Mouse (Mus musculus): ENCODE measurements around the gene Lnx2. TPM values are rescaled to one million over a fixed set of nuclear protein-coding genes. Genes with fewer than 3 reads are reported as not detected.

Lnx2 gene
- polyA plus RNA-seq, 1 experiment from 2014 or later = 8.4 TPM

GRCm38 (mm10) chr5:147021546-147022265, 54.7 kb downstream of the Lnx2 start:
- no peaks in the 10 kb centered on the region for H3K27me3 ChIP-seq (ENCODE audit: control insufficient read depth, insufficient read depth, low read length)
- H3K4me1 ChIP-seq (replicated peaks; ENCODE audit: control insufficient read depth, insufficient read depth, low read length) = no peaks in the 10 kb centered on the region
- H3K4me3 ChIP-seq (ENCODE audit: low read depth, low read length) = no peak overlapping the region
- no peak overlapping the region for H3K4me2 ChIP-seq (replicated peaks; ENCODE audit: low read depth, low read length)
- no peak overlapping the region for H3K9ac ChIP-seq (ENCODE audit: low read depth, low read length)
- DNase-seq (ENCODE audit: low spot score) = peak; percentile 20
- H3K9me3 ChIP-seq (ENCODE audit: control insufficient read depth, low read length) = no peaks in the 10 kb centered on the region
- no peak overlapping the region for H3K27ac ChIP-seq (ENCODE audit: low read depth, low read length)
- no peak for ATAC-seq (ENCODE audit: low FRiP score)
- H3K36me3 ChIP-seq (ENCODE audit: control insufficient read depth, insufficient read depth, low read length) = no peaks in the 10 kb centered on the region
- WGBS = 85% methylated on average over 5 of the region's 5 CpGs

GRCm38 (mm10) chr5:147020579-147020978, 55.8 kb downstream of the Lnx2 start:
- DNase-seq (ENCODE audit: low spot score) = no peak
- Histone ChIP-seq H3K4me3 (ENCODE audit: low read depth, low read length) (no peak overlapping the region), H3K9ac (ENCODE audit: low read depth, low read length) (no peak overlapping the region), H3K4me2 (replicated peaks; ENCODE audit: low read depth, low read length) (no peak overlapping the region), H3K4me1 (replicated peaks; ENCODE audit: control insufficient read depth, insufficient read depth, low read length) (no peaks in the 10 kb centered on the region), H3K9me3 (ENCODE audit: control insufficient read depth, low read length) (no peaks in the 10 kb centered on the region), H3K27ac (ENCODE audit: low read depth, low read length) (no peak overlapping the region), H3K27me3 (ENCODE audit: control insufficient read depth, insufficient read depth, low read length) (no peaks in the 10 kb centered on the region), H3K36me3 (ENCODE audit: control insufficient read depth, insufficient read depth, low read length) (no peaks in the 10 kb centered on the region)
- WGBS = 92% methylated on average over 11 of the region's 11 CpGs
- ATAC-seq (ENCODE audit: low FRiP score) = no peak

GRCm38 (mm10) chr5:147018761-147019160, 57.6 kb downstream of the Lnx2 start:
- no peak overlapping the region for H3K27ac ChIP-seq (ENCODE audit: low read depth, low read length)
- no peak for DNase-seq (ENCODE audit: low spot score)
- H3K9me3 ChIP-seq (ENCODE audit: control insufficient read depth, low read length) = no peaks in the 10 kb centered on the region
- no peak overlapping the region for H3K4me3 ChIP-seq (ENCODE audit: low read depth, low read length)
- H3K27me3 ChIP-seq (ENCODE audit: control insufficient read depth, insufficient read depth, low read length) = no peaks in the 10 kb centered on the region
- H3K4me1 ChIP-seq (replicated peaks; ENCODE audit: control insufficient read depth, insufficient read depth, low read length) = no peaks in the 10 kb centered on the region
- H3K4me2 ChIP-seq (replicated peaks; ENCODE audit: low read depth, low read length) = no peak overlapping the region
- WGBS = 86% methylated on average over 11 of the region's 11 CpGs
- ATAC-seq (ENCODE audit: low FRiP score) = no peak
- H3K9ac ChIP-seq (ENCODE audit: low read depth, low read length) = no peak overlapping the region
- no peaks in the 10 kb centered on the region for H3K36me3 ChIP-seq (ENCODE audit: control insufficient read depth, insufficient read depth, low read length)

- H3K4me3 ChIP-seq (ENCODE audit: low read depth, low read length) = no peak overlapping the region
- H3K4me2 ChIP-seq (replicated peaks; ENCODE audit: low read depth, low read length) = no peak overlapping the region
- ATAC-seq (ENCODE audit: low FRiP score) = no peak
- H3K4me1 ChIP-seq (replicated peaks; ENCODE audit: control insufficient read depth, insufficient read depth, low read length) = no peaks in the 10 kb centered on the region
- no peaks in the 10 kb centered on the region for H3K9me3 ChIP-seq (ENCODE audit: control insufficient read depth, low read length)
- no peak overlapping the region for H3K27ac ChIP-seq (ENCODE audit: low read depth, low read length)
- no peak for DNase-seq (ENCODE audit: low spot score)
- no peaks in the 10 kb centered on the region for H3K36me3 ChIP-seq (ENCODE audit: control insufficient read depth, insufficient read depth, low read length)
- H3K27me3 ChIP-seq (ENCODE audit: control insufficient read depth, insufficient read depth, low read length) = no peaks in the 10 kb centered on the region
- 89% methylated on average over 11 of the region's 11 CpGs for WGBS
- H3K9ac ChIP-seq (ENCODE audit: low read depth, low read length) = no peak overlapping the region
Measured at GRCm38 (mm10) chr5:147017526-147017925, 58.9 kb downstream of the Lnx2 start.

GRCm38 (mm10) chr5:147016622-147017021, 59.8 kb downstream of the Lnx2 start:
- H3K27ac ChIP-seq (ENCODE audit: low read depth, low read length) = no peak overlapping the region
- no peaks in the 10 kb centered on the region for H3K4me1 ChIP-seq (replicated peaks; ENCODE audit: control insufficient read depth, insufficient read depth, low read length)
- H3K4me3 ChIP-seq (ENCODE audit: low read depth, low read length) = no peak overlapping the region
- no peaks in the 10 kb centered on the region for H3K36me3 ChIP-seq (ENCODE audit: control insufficient read depth, insufficient read depth, low read length)
- WGBS = 85% methylated on average over 12 of the region's 12 CpGs
- no peak overlapping the region for H3K9ac ChIP-seq (ENCODE audit: low read depth, low read length)
- ATAC-seq (ENCODE audit: low FRiP score) = no peak
- DNase-seq (ENCODE audit: low spot score) = no peak
- no peak overlapping the region for H3K4me2 ChIP-seq (replicated peaks; ENCODE audit: low read depth, low read length)
- H3K9me3 ChIP-seq (ENCODE audit: control insufficient read depth, low read length) = no peaks in the 10 kb centered on the region
- H3K27me3 ChIP-seq (ENCODE audit: control insufficient read depth, insufficient read depth, low read length) = no peaks in the 10 kb centered on the region

GRCm38 (mm10) chr5:147015191-147015590, 61.2 kb downstream of the Lnx2 start:
- 95% methylated on average over 7 of the region's 7 CpGs for WGBS
- no peaks in the 10 kb centered on the region for H3K36me3 ChIP-seq (ENCODE audit: control insufficient read depth, insufficient read depth, low read length)
- no peak for DNase-seq (ENCODE audit: low spot score)
- H3K4me3 ChIP-seq (ENCODE audit: low read depth, low read length) = no peak overlapping the region
- H3K4me1 ChIP-seq (replicated peaks; ENCODE audit: control insufficient read depth, insufficient read depth, low read length) = no peaks in the 10 kb centered on the region
- H3K9ac ChIP-seq (ENCODE audit: low read depth, low read length) = no peak overlapping the region
- no peaks in the 10 kb centered on the region for H3K9me3 ChIP-seq (ENCODE audit: control insufficient read depth, low read length)
- no peak overlapping the region for H3K27ac ChIP-seq (ENCODE audit: low read depth, low read length)
- no peak overlapping the region for H3K4me2 ChIP-seq (replicated peaks; ENCODE audit: low read depth, low read length)
- H3K27me3 ChIP-seq (ENCODE audit: control insufficient read depth, insufficient read depth, low read length) = no peaks in the 10 kb centered on the region
- no peak for ATAC-seq (ENCODE audit: low FRiP score)

GRCm38 (mm10) chr5:147013845-147014244, 62.5 kb downstream of the Lnx2 start:
- H3K9ac ChIP-seq (ENCODE audit: low read depth, low read length) = no peak overlapping the region
- H3K4me1 ChIP-seq (replicated peaks; ENCODE audit: control insufficient read depth, insufficient read depth, low read length) = no peaks in the 10 kb centered on the region
- H3K27me3 ChIP-seq (ENCODE audit: control insufficient read depth, insufficient read depth, low read length) = no peaks in the 10 kb centered on the region
- ATAC-seq (ENCODE audit: low FRiP score) = no peak
- 61% methylated on average over 6 of the region's 6 CpGs for WGBS
- no peaks in the 10 kb centered on the region for H3K9me3 ChIP-seq (ENCODE audit: control insufficient read depth, low read length)
- no peaks in the 10 kb centered on the region for H3K36me3 ChIP-seq (ENCODE audit: control insufficient read depth, insufficient read depth, low read length)
- DNase-seq (ENCODE audit: low spot score) = no peak
- no peak overlapping the region for H3K27ac ChIP-seq (ENCODE audit: low read depth, low read length)
- no peak overlapping the region for H3K4me3 ChIP-seq (ENCODE audit: low read depth, low read length)
- H3K4me2 ChIP-seq (replicated peaks; ENCODE audit: low read depth, low read length) = no peak overlapping the region

- no peak overlapping the region for H3K4me3 ChIP-seq (ENCODE audit: low read depth, low read length)
- DNase-seq (ENCODE audit: low spot score) (no peak), ATAC-seq (ENCODE audit: low FRiP score) (no peak)
- H3K4me2 ChIP-seq (replicated peaks; ENCODE audit: low read depth, low read length) = no peak overlapping the region
- H3K27me3 ChIP-seq (ENCODE audit: control insufficient read depth, insufficient read depth, low read length) = no peaks in the 10 kb centered on the region
- WGBS = 87% methylated on average over 10 of the region's 10 CpGs
- no peaks in the 10 kb centered on the region for H3K4me1 ChIP-seq (replicated peaks; ENCODE audit: control insufficient read depth, insufficient read depth, low read length)
- H3K9me3 ChIP-seq (ENCODE audit: control insufficient read depth, low read length) = no peaks in the 10 kb centered on the region
- no peak overlapping the region for H3K27ac ChIP-seq (ENCODE audit: low read depth, low read length)
- H3K9ac ChIP-seq (ENCODE audit: low read depth, low read length) = no peak overlapping the region
- H3K36me3 ChIP-seq (ENCODE audit: control insufficient read depth, insufficient read depth, low read length) = no peaks in the 10 kb centered on the region
Measured at GRCm38 (mm10) chr5:147011333-147011732, 65.1 kb downstream of the Lnx2 start.

- no peak for ATAC-seq (ENCODE audit: low FRiP score)
- no peaks in the 10 kb centered on the region for H3K4me1 ChIP-seq (replicated peaks; ENCODE audit: control insufficient read depth, insufficient read depth, low read length)
Measured at GRCm38 (mm10) chr5:147003303-147003702, 73.1 kb downstream of the Lnx2 start.

More at GRCm38 (mm10) chr5:147003303-147003702, 73.1 kb downstream of the Lnx2 start:
- no peak overlapping the region for H3K4me2 ChIP-seq (replicated peaks; ENCODE audit: low read depth, low read length)
- no peak overlapping the region for H3K9ac ChIP-seq (ENCODE audit: low read depth, low read length)
- no peaks in the 10 kb centered on the region for H3K36me3 ChIP-seq (ENCODE audit: control insufficient read depth, insufficient read depth, low read length)
- 55% methylated on average over 1 of the region's 1 CpGs for WGBS
- H3K27me3 ChIP-seq (ENCODE audit: control insufficient read depth, insufficient read depth, low read length) = no peaks in the 10 kb centered on the region
- no peak for DNase-seq (ENCODE audit: low spot score)
- no peaks in the 10 kb centered on the region for H3K9me3 ChIP-seq (ENCODE audit: control insufficient read depth, low read length)
- no peak overlapping the region for H3K27ac ChIP-seq (ENCODE audit: low read depth, low read length)
- H3K4me3 ChIP-seq (ENCODE audit: low read depth, low read length) = no peak overlapping the region
